Mouse (Mus musculus) urinary bladder, adult 2 months (tissue): ENCODE data around the gene Mars2. TPM values are rescaled to one million over a fixed set of nuclear protein-coding genes. Genes with fewer than 3 reads are reported as not detected.

ENCODE experiments used
- DNase-seq: peaks from one replicate; pipeline ENCODE4 v3.0.0; 2022; ENCODE audit warnings: low spot score
- polyA plus RNA-seq: library from polyadenylated mRNA; depleted of rRNA; stranded (reverse); fragments of >200 nt; gene quantifications from 2 replicates; pipeline ENCODE4 v1.2.3, GENCODE M21; 2012; rRNA removed

The Mars2 gene
- polyA plus RNA-seq, 1 experiment = 1.9 TPM

- no peak for DNase-seq
Measured at GRCm38 (mm10) chr1:55221352-55221751, 15.6 kb upstream of the Mars2 start.

- DNase-seq = no peak
Measured at GRCm38 (mm10) chr1:55223026-55223425, 14.0 kb upstream of the Mars2 start.

GRCm38 (mm10) chr1:55224111-55224510, 12.9 kb upstream of the Mars2 start:
- DNase-seq = no peak

- DNase-seq = no peak
Measured at GRCm38 (mm10) chr1:55225398-55225797, 11.6 kb upstream of the Mars2 start.

- DNase-seq = no peak
Measured at GRCm38 (mm10) chr1:55226011-55226857, 10.7 kb upstream of the Mars2 start, which contains the start of gene Rftn2. Gene Rftn2, minus strand, starts transcription at chr1:55226782.

GRCm38 (mm10) chr1:55227376-55227775, 9.6 kb upstream of the Mars2 start:
- DNase-seq = no peak

- no peak for DNase-seq
Measured at GRCm38 (mm10) chr1:55228256-55228884, 8.6 kb upstream of the Mars2 start.

GRCm38 (mm10) chr1:55234910-55235520, 2.0 kb upstream of the Mars2 start:
- DNase-seq = no peak

- no peak for DNase-seq
Measured at GRCm38 (mm10) chr1:55236487-55236886, 490 bp upstream of the Mars2 start.

GRCm38 (mm10) chr1:55237643-55238161, 725 bp downstream of the Mars2 start:
- DNase-seq = peak; percentile 30

- no peak for DNase-seq
Measured at GRCm38 (mm10) chr1:55238496-55238895, 1.5 kb downstream of the Mars2 start.

GRCm38 (mm10) chr1:55239237-55239636, 2.3 kb downstream of the Mars2 start:
- DNase-seq = no peak

- no peak for DNase-seq
Measured at GRCm38 (mm10) chr1:55246374-55246773, 9.4 kb downstream of the Mars2 start.

- no peak for DNase-seq
Measured at GRCm38 (mm10) chr1:55264385-55264784, 27.4 kb downstream of the Mars2 start.

GRCm38 (mm10) chr1:55265447-55265846, 28.5 kb downstream of the Mars2 start:
- no peak for DNase-seq

- DNase-seq = no peak
Measured at GRCm38 (mm10) chr1:55279081-55279480, 42.1 kb downstream of the Mars2 start.

Other genes starting within 250 kb of the Mars2 start
- 156 and 180 TPM in 2 replicates for gene Sf3b1, start 209.7 kb upstream of the Mars2 start, polyA plus RNA-seq
- gene Coq10b, start 184.4 kb upstream of the Mars2 start, polyA plus RNA-seq = 63.1 and 78.4 TPM in 2 replicates
- gene Hspe1, start 149.0 kb upstream of the Mars2 start, polyA plus RNA-seq = 149 and 170 TPM in 2 replicates
- gene Hspd1, start 148.9 kb upstream of the Mars2 start, polyA plus RNA-seq = 81.3 and 84.3 TPM in 2 replicates
- 47.7 and 50.7 TPM in 2 replicates for gene Mob4, start 105.9 kb upstream of the Mars2 start, polyA plus RNA-seq
- gene Rftn2, start 10.4 kb upstream of the Mars2 start, polyA plus RNA-seq = 7.1 and 8.7 TPM in 2 replicates
- gene Boll, start 126.3 kb downstream of the Mars2 start, polyA plus RNA-seq = 0.07 TPM in 1 of 2 replicates, not detected in the other
- 6.7 and 9.2 TPM in 2 replicates for gene Plcl1, start 168.7 kb downstream of the Mars2 start, polyA plus RNA-seq